Mouse (Mus musculus): ENCODE measurements around the gene Adamtsl1.

The Adamtsl1 gene

GRCm38 (mm10) chr4:85677621-85678020, 163.6 kb downstream of the Adamtsl1 start:
- DNase-seq = no peak

- no peak for DNase-seq
Measured at GRCm38 (mm10) chr4:85686160-85686559, 172.2 kb downstream of the Adamtsl1 start.

DNA sequence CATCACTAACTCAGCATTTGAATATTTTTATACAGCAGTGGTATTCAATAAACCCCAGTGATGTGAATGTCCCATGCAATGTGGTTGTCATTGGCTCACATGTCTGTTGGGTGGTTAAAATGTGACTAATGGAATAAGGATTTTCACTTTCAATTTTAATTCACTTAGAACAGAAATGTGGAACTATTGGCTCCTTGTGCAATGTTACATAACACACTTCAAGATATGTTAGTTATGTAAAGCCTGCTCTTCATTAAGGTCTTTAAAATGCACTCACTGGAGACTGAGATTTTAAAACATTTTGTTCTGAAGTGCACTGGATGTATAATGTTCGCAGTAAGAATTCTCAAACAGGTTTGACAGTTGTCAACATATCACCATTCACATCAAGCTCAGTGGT, 181.3 kb downstream of the Adamtsl1 start:
- DNase-seq = no peak

- no peak for DNase-seq
Measured at GRCm38 (mm10) chr4:85707352-85708057, 193.5 kb downstream of the Adamtsl1 start.

- no peak for DNase-seq
Measured at GRCm38 (mm10) chr4:85709636-85710035, 195.7 kb downstream of the Adamtsl1 start.

GRCm38 (mm10) chr4:85724999-85725398, 211.0 kb downstream of the Adamtsl1 start:
- no peak for DNase-seq

GRCm38 (mm10) chr4:85727731-85728130, 213.8 kb downstream of the Adamtsl1 start:
- DNase-seq = no peak

GRCm38 (mm10) chr4:85728416-85728815, 214.4 kb downstream of the Adamtsl1 start:
- no peak for DNase-seq

- no peak for DNase-seq
Measured at GRCm38 (mm10) chr4:85740478-85740877, 226.5 kb downstream of the Adamtsl1 start.

DNA sequence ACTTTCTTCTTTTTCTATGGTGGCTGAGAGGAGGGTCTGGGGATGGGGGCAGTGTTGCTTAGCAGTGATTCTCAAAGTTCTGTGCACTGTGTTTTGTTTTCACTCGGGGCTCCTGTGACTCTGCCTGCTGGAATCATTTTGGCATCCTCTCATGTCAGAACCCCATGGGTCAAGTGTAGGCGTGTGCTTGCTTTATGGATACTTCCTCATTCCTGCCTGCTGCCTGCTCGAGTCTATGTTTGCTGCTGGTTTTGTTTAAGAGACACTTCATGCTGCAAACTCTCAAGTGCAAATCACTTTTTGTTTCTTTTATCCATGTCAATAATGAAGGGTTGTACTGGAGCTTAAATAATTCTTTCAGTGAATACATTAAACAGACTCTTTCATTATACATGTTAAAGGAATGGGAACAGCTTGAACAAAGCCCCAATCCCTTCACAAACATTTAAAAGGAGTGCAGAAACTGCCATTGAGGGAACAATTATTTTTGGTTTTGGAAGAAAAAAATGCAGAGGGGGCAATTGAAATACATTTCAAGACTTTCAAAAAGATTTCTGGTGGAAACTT, 227.9 kb downstream of the Adamtsl1 start:
- DNase-seq = peak; percentile 52

- no peak for DNase-seq
Measured at GRCm38 (mm10) chr4:85743427-85743826, 229.5 kb downstream of the Adamtsl1 start.

DNA sequence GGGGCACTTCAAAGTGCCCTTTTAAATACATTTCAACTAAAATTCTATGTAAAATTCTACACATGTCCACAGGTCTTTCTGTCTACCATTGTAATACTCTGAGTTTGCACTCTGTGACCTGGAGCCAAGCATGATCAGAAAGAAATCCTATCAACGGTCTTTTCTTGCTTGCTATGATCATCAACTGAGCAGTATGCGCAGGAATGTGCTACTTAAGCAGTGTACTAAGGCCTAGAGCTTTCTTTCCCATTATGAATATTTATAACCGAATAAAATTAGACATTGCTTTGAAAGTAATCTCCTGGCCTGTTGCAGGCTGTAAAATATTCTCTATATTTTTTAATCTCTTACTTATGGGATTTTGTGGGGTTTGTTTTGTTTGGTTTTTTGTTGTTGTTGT, 248.7 kb downstream of the Adamtsl1 start:
- DNase-seq = no peak

DNA sequence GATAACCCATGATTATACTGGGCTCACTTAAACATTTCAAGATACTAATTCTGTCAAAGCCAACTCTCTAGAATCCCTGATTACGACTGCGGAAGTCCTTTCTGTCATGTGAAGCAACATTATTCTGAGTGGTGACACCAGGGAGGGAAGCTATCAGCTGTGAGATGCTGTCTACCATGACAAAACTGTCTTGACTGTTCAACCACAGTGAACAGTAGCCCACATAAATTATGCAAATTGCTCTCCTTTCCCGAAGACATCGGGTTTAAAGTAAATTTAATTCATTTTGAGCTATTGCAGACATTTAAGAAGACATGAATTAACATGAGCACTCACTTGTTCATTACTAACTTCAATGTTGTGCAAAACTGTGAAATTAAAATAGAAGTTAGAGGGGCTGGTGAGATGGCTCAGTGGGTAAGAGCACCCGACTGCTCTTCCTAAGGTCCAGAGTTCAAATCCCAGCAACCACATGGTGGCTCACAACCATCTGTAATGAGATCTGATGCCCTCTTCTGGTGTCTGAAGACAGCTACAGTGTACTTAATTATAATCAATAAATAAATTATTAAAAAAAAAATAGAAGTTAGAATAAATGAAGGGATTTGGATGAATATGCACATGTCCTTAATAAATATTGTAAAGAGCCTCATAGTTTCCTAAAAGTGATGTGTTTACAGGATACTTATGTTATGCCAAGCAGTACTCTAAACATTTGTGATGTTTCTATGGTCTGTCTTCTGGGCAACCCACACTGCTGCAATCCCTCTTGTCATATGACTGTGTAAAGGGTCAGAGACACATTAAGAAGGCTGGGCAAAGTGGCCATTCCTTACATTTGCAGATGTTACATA, 249.4 kb downstream of the Adamtsl1 start:
- no peak for DNase-seq

DNA sequence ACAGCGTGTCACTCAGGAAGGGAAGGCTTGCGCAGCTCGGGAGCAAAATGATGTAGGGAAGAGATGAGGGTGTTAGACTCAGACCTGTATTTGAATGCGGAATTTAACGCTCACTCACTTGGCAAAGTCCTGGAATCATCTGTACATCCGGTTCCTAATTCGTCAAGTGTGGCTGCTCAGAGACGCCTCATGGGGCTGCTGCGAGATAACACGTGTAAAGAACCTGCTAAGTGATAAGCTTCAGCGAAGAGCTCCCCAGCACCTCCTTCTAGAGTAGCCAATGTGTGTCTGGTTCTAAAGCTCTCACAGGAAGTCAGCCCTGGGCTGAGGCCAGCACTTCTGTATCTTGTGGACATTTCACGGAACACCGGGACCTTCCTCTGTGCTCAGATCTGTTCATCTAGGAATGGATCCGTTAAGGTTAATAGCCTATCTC, 250.1 kb downstream of the Adamtsl1 start:
- no peak for DNase-seq

GRCm38 (mm10) chr4:85764476-85764875, 250.5 kb downstream of the Adamtsl1 start:
- no peak for DNase-seq

- DNase-seq = no peak
Measured at GRCm38 (mm10) chr4:85767666-85768065, 253.7 kb downstream of the Adamtsl1 start.

- DNase-seq = no peak
Measured at GRCm38 (mm10) chr4:85768107-85768506, 254.1 kb downstream of the Adamtsl1 start.

GRCm38 (mm10) chr4:85782511-85782910, 268.5 kb downstream of the Adamtsl1 start:
- DNase-seq = no peak

DNA sequence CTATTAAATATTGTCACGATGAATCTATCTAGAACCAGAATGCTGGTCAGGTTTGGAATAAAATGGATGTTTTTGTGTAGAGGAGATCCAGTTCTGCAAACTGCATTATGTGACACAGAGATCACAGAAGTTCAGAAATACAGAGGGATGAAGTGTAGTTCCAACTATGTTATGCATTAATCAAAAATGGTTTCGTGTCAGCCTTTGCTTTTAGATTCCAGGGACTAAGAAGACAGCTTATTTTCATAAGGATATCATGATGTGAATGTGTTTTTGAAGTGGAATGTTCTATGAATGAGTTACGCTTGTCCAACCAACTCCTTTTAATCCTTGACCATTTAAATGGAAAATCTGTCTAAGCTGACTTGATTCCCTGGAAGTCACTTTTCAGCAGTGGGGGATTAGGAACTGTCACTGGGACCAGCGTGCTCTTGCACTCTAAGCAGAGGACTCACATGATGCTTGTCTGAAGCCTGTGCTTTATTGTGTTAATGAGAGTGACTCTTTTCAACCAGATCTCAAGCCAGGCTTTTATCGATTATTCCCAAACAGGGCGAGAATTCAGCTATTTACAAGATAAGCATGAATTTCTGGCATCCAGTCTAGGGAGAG, 269.9 kb downstream of the Adamtsl1 start:
- DNase-seq = no peak

DNA sequence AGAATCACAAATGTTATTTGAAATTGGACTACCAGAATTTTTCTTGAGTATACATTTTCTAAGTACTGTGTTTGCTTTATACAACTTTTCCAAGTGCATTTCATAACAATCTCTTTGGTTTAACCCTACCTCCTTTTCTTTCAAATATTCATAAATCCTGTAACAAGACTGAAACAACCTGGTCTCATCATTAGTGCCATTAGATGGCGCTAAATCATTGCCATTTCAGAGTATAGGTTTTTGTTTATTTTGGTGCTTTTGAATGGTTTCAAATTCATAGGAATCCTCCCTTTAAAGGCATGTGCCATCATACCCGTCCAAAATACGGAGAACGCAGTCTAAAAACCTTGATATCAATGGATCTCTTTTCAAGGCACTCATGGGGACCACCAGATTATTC, 270.5 kb downstream of the Adamtsl1 start:
- no peak for DNase-seq

DNA sequence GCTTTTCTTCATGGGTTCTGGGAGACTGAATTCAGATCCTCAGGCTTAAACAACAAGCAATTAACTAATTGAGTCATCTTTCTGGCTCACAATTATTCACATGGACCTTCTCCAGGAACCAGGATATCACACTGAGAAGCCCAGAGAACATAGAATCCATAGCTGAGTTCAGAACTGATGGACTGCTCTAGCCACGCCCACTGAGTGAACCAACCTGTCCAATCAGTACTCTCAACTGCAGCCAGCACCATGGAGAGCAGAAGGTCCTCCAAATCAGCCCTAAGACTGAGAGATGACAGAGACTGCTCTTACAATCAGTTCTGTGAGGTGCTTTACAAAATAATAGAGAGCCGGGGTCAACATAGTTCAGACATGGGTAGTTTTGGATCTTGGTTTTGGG, 276.3 kb downstream of the Adamtsl1 start:
- peak; percentile 31 for DNase-seq

- peak; percentile 79 for DNase-seq
Measured at GRCm38 (mm10) chr4:85801805-85802204, 287.8 kb downstream of the Adamtsl1 start.

DNA sequence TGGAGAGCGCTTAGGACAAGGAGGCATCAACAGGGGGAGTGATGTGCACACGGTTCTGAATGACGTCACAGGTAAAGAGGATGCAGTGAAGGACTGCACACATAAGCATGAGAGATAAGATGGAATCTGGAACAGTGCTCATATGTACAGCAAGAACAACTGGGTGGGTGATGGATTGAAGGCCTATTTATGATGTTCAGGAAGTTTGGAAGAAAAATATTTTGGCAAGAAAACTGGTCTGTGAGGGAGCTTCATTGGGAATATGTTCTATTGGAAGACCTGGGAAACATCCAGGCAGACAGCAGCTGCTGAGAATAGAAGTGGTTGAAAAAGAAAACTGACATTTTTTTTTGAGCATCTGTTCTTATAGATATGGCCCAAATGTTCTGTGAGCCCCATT, 300.4 kb downstream of the Adamtsl1 start:
- no peak for DNase-seq

Data from lung, postnatal 10 days (tissue).